ENCODE assay signal across 8 mouse cellular contexts in genomic region chr4:117139217-117139612, GRCm38 (mm10). TPM values are rescaled to one million over a fixed set of nuclear protein-coding genes. Genes with fewer than 3 reads are reported as not detected.
DNase-seq lines count a peak whose midpoint lies in the region; ATAC-seq and TF ChIP-seq lines count a peak whose summit lies in the region.

No protein-coding gene starts in this region.

- no peaks in the 10 kb centered on the region for H3K36me3 ChIP-seq in thymus, adult 2 months (ENCODE audit: control insufficient read depth, insufficient read depth, low read length)

- intact Hi-C loops in gastrocnemius, postnatal 14 days (cut with DNase I; ENCODE audit: low total_unique reads): no loop called here

- TF ChIP-seq CTCF in thymus, adult 2 months (IDR thresholded peaks at IDR 0.05; ENCODE audit: borderline replicate concordance, control insufficient read depth, extremely low read depth, insufficient read depth, low read length, poor library complexity): no peak

- ATAC-seq in megakaryocyte-erythroid progenitor cell, adult 5-6 weeks (replicated peaks; ENCODE audit: low FRiP score, low TSS enrichment, poor library complexity, severe bottlenecking): 0 out of 2 replicates have a peak, but pooled peaks have one; percentile 41

- no peaks in the 10 kb centered on the region for H3K27me3 ChIP-seq in thymus, adult 2 months (ENCODE audit: control insufficient read depth, insufficient read depth, low read length)

- H3K27ac ChIP-seq in thymus, adult 2 months (ENCODE audit: control insufficient read depth, insufficient read depth, low read length): no peak overlapping the region

- no peak overlapping the region for H3K4me3 ChIP-seq in thymus, adult 2 months (ENCODE audit: control insufficient read depth, insufficient read depth, low read length)

- H3K4me1 ChIP-seq in thymus, adult 2 months (replicated peaks; ENCODE audit: control insufficient read depth, insufficient read depth, low read length): peaks cover 7% of the 10 kb centered on the region

- no peak for TF ChIP-seq POLR2A in thymus, adult 2 months (IDR thresholded peaks at IDR 0.05; ENCODE audit: control insufficient read depth, extremely low read depth, insufficient read depth, low read length, poor library complexity)

- WGBS in thymus, adult 2 months: 1% methylated on average over 2 of the region's 2 CpGs

- DNase-seq in cerebellum, adult 9-10 months: peak; percentile 74
- no peak for DNase-seq in cerebellum, postnatal 4 days (ENCODE audit: low spot score in 2 of 2)
- peak; percentile 45 for DNase-seq in thymus, adult 2 months
- DNase-seq in thymus, adult 18-20 months: no peak
- DNase-seq in kidney, adult 9 months: peak; percentile 81
- no peak for DNase-seq in gastrocnemius, postnatal 14 days
- no peak for DNase-seq in frontal cortex, postnatal 10 days (ENCODE audit: low spot score in 2 of 2)

RNA-seq across cellular contexts. Expression of gene Plk3, which starts 5.5 kb away (rescaled TPM):
- 18.0 and 21.4 TPM in 2 replicates for polyA plus RNA-seq in thymus, adult 2 months (2012; rRNA removed)
- total RNA-seq in megakaryocyte-erythroid progenitor cell, adult 5-6 weeks (2014; fragmentation: Nextera tagmentation): 0.66 and 1.8 TPM in 2 replicates
- total RNA-seq in megakaryocyte-erythroid progenitor cell, adult 5-6 weeks (2017): 0.94 and 2.8 TPM in 2 replicates
- under 1 TPM; 0.91 to 0.96 TPM for total RNA-seq in gastrocnemius, postnatal 14 days (2021)

RNA-seq across cellular contexts. Expression of gene Tctex1d4, which starts 12.6 kb away (rescaled TPM):
- 1.1 and 2.0 TPM in 2 replicates for polyA plus RNA-seq in thymus, adult 2 months (2012; rRNA removed)
- total RNA-seq in megakaryocyte-erythroid progenitor cell, adult 5-6 weeks (2014; fragmentation: Nextera tagmentation): not detected in 2 replicates
- not detected in 2 replicates for total RNA-seq in megakaryocyte-erythroid progenitor cell, adult 5-6 weeks (2017)
- total RNA-seq in gastrocnemius, postnatal 14 days (2021): not detected

RNA-seq across cellular contexts. Expression of gene Btbd19, which starts 13.7 kb away (rescaled TPM):
- polyA plus RNA-seq in thymus, adult 2 months (2012; rRNA removed): 18.6 and 20.3 TPM in 2 replicates
- total RNA-seq in megakaryocyte-erythroid progenitor cell, adult 5-6 weeks (2014; fragmentation: Nextera tagmentation): 17.5 and 19.1 TPM in 2 replicates
- total RNA-seq in megakaryocyte-erythroid progenitor cell, adult 5-6 weeks (2017): 7.7 and 15.6 TPM in 2 replicates
- total RNA-seq in gastrocnemius, postnatal 14 days (2021): 1 to 10 TPM; 3.3 to 3.6 TPM

RNA-seq across cellular contexts. Expression of gene Rps8, which starts 16.8 kb away (rescaled TPM):
- 698 and 732 TPM in 2 replicates for polyA plus RNA-seq in thymus, adult 2 months (2012; rRNA removed)
- total RNA-seq in megakaryocyte-erythroid progenitor cell, adult 5-6 weeks (2014; fragmentation: Nextera tagmentation): 5,319 and 5,634 TPM in 2 replicates
- total RNA-seq in megakaryocyte-erythroid progenitor cell, adult 5-6 weeks (2017): 1,767 and 2,088 TPM in 2 replicates
- 100 to 1,000 TPM; 786 to 929 TPM for total RNA-seq in gastrocnemius, postnatal 14 days (2021)

RNA-seq across cellular contexts. Expression of gene Kif2c, which starts 43.2 kb away (rescaled TPM):
- polyA plus RNA-seq in thymus, adult 2 months (2012; rRNA removed): 16.5 and 21.8 TPM in 2 replicates
- 28.1 and 34.2 TPM in 2 replicates for total RNA-seq in megakaryocyte-erythroid progenitor cell, adult 5-6 weeks (2014; fragmentation: Nextera tagmentation)
- total RNA-seq in megakaryocyte-erythroid progenitor cell, adult 5-6 weeks (2017): 28.9 and 29.6 TPM in 2 replicates
- total RNA-seq in gastrocnemius, postnatal 14 days (2021): 1 to 10 TPM; 1.6 to 1.8 TPM

Comparison
In these comparisons a context has a peak if more than half of its experiments do, and no peak if none do; other contexts are left out.
1. DNase-seq: peak in cerebellum, adult 9-10 months (single experiment), thymus, adult 2 months (single experiment) and kidney, adult 9 months (single experiment); none in cerebellum, postnatal 4 days (0 of 2), thymus, adult 18-20 months (0 of 2), gastrocnemius, postnatal 14 days (single experiment) and frontal cortex, postnatal 10 days (0 of 2).